Mouse (Mus musculus) limb, embryonic 12.5 days (tissue): ENCODE data around the gene Fgf2. TPM values are rescaled to one million over a fixed set of nuclear protein-coding genes. Genes with fewer than 3 reads are reported as not detected.

Experiments
- ATAC-seq: fragments of 200-750 bp; cut with Nextera tagmentation; 2 replicates; pipeline ENCODE4 v1.8.0; 2017; ENCODE audit warnings: low read depth, moderate TSS enrichment; ENCODE audit not compliant: insufficient number of reproducible peaks, insufficient read depth, low FRiP score, low TSS enrichment
- H3K27ac ChIP-seq: fragments of 300-500 bp; sonication (generic); 2 replicates; pipeline ENCODE4 v1.5.1; 2016; ENCODE audit warnings: mild to moderate bottlenecking, moderate library complexity
- H3K27me3 ChIP-seq: fragments of 300-500 bp; sonication (generic); 2 replicates; pipeline ENCODE4 v1.6.1; 2016; ENCODE audit warnings: mild to moderate bottlenecking, moderate library complexity
- H3K36me3 ChIP-seq: fragments of 300-500 bp; sonication (generic); 2 replicates; pipeline ENCODE4 v1.6.1; 2016; ENCODE audit warnings: mild to moderate bottlenecking, moderate library complexity
- H3K4me1 ChIP-seq: fragments of 300-500 bp; sonication (generic); replicated peaks from 2 replicates; pipeline ENCODE4 v1.6.1; 2016
- H3K4me2 ChIP-seq: fragments of 300-500 bp; sonication (generic); 2 replicates; pipeline ENCODE4 v1.6.1; 2016; ENCODE audit warnings: mild to moderate bottlenecking, moderate library complexity
- H3K4me3 ChIP-seq: fragments of 300-500 bp; sonication (generic); replicated peaks from 2 replicates; pipeline ENCODE4 v1.5.1; 2016; ENCODE audit warnings: mild to moderate bottlenecking
- H3K9ac ChIP-seq: fragments of 300-500 bp; sonication (generic); replicated peaks from 2 replicates; pipeline ENCODE4 v1.6.1; 2016; ENCODE audit warnings: mild to moderate bottlenecking, moderate library complexity
- H3K9me3 ChIP-seq: fragments of 300-500 bp; sonication (generic); 2 replicates; pipeline ENCODE4 v1.6.1; 2016; ENCODE audit warnings: mild to moderate bottlenecking, moderate library complexity
- WGBS: fragments of 180-500 bp; shearing (Covaris S2); methylation state at CpG from one replicate; pipeline ENCODE4 v1.1.7; 2016; 5-methylcytosine and 5-hydroxymethylcytosine counted together
- polyA plus RNA-seq: library from polyadenylated mRNA; unstranded; fragments of >200 nt; fragmentation: Nextera tagmentation; extraction: Ambion mirVana; gene quantifications from 2 replicates; pipeline ENCODE4 v1.2.1, GENCODE M21; 2016

Fgf2 gene
- 1.9 and 3.0 TPM in 2 replicates for polyA plus RNA-seq

DNA sequence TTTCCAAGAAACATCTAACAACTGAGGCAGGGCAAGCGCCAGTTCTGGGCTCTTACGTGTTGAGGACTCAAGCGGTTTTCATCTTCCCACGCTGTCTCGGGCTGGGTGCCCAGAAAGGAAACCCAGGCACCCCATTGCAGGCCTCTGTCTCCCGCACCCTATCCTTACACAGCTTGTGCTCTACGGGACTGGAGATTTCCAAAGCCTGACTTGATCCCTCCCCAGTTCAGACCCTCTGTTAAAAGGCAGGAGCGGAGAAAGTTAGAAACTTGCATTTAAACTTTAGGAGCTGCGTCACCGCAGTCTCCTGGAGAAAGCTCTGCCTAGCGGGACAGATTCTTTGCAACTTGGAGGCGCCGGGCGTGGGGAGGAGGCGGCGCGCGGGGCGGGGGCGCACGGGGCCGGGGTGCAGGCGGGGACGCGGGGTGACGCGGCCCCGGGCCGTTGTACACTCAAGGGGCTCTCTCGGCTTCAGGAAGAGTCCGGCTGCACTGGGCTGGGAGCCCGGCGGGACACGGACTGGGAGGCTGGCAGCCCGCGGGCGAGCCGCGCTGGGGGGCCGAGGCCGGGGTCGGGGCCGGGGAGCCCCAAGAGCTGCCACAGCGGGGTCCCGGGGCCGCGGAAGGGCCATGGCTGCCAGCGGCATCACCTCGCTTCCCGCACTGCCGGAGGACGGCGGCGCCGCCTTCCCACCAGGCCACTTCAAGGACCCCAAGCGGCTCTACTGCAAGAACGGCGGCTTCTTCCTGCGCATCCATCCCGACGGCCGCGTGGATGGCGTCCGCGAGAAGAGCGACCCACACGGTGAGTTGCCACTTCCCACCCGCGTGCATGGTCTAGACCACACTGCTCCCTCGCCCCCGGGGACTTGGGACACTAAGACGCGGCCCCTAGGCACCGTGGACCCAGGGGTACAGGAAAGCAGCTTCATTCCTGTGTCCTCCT, at the start of gene Fgf2:
Gene Fgf2, plus strand, starts transcription at position 126 of the 945 bp plus-strand sequence.
- Histone ChIP-seq H3K4me3 (peak within 1 kb of the TSS; percentile 83), H3K4me1 (peaks cover 17% of the 10 kb centered on the region), H3K4me2 (peak within 1 kb of the TSS; percentile 97), H3K27me3 (peaks cover 34% of the 10 kb centered on the region), H3K9ac (peak within 1 kb of the TSS; percentile 86), H3K9me3 (no peaks in the 10 kb centered on the region), H3K27ac (no peak within 1 kb of the TSS), H3K36me3 (no peaks in the 10 kb centered on the region)
- ATAC-seq: peak; percentile 64; the same call in 1 of the 2 replicates
- WGBS: under 1% methylated on average over 74 of the region's 75 CpGs

GRCm38 (mm10) chr3:37299470-37299869, 48.7 kb upstream of the Fgf2 start:
- no peaks in the 10 kb centered on the region for H3K9me3 ChIP-seq
- no peak overlapping the region for H3K9ac ChIP-seq
- H3K4me1 ChIP-seq: no peaks in the 10 kb centered on the region
- 80% methylated on average over 3 of the region's 3 CpGs for WGBS
- no peak overlapping the region for H3K27ac ChIP-seq
- ATAC-seq: no peak
- H3K4me2 ChIP-seq: no peak overlapping the region
- H3K4me3 ChIP-seq: no peak overlapping the region
- no peaks in the 10 kb centered on the region for H3K36me3 ChIP-seq
- H3K27me3 ChIP-seq: no peaks in the 10 kb centered on the region

GRCm38 (mm10) chr3:37302685-37303084, 45.5 kb upstream of the Fgf2 start:
- Histone ChIP-seq H3K4me1 (no peaks in the 10 kb centered on the region), H3K4me2 (no peak overlapping the region), H3K9me3 (peaks cover 6% of the 10 kb centered on the region; the same call in 1 of the 2 replicates), H3K27me3 (no peaks in the 10 kb centered on the region), H3K9ac (no peak overlapping the region), H3K36me3 (no peaks in the 10 kb centered on the region), H3K27ac (no peak overlapping the region), H3K4me3 (no peak overlapping the region)
- ATAC-seq: no peak
- WGBS: 43% methylated on average over 12 of the region's 12 CpGs

GRCm38 (mm10) chr3:37303392-37304139, 44.6 kb upstream of the Fgf2 start:
- Histone ChIP-seq H3K4me3 (no peak overlapping the region), H3K27me3 (no peaks in the 10 kb centered on the region), H3K9me3 (peaks cover 6% of the 10 kb centered on the region; the same call in 1 of the 2 replicates), H3K27ac (no peak overlapping the region), H3K9ac (no peak overlapping the region), H3K4me1 (no peaks in the 10 kb centered on the region), H3K4me2 (no peak overlapping the region), H3K36me3 (no peaks in the 10 kb centered on the region)
- WGBS: 79% methylated on average over 8 of the region's 8 CpGs
- no peak for ATAC-seq

- no peaks in the 10 kb centered on the region for H3K27me3 ChIP-seq
- peak overlapping the region; percentile 67 for H3K4me2 ChIP-seq
- H3K36me3 ChIP-seq: no peaks in the 10 kb centered on the region; the same call in 1 of the 2 replicates
- H3K9ac ChIP-seq: peak overlapping the region; percentile 86
- H3K4me1 ChIP-seq: peaks cover 8% of the 10 kb centered on the region; the same call in 1 of the 2 replicates
- no peak; the same call in 1 of the 2 replicates for ATAC-seq
- peak overlapping the region; percentile 80 for H3K4me3 ChIP-seq
- H3K27ac ChIP-seq: peak overlapping the region; percentile 85; the same call in 1 of the 2 replicates
- WGBS: 2% methylated on average over 10 of the region's 10 CpGs
- no peaks in the 10 kb centered on the region for H3K9me3 ChIP-seq
Observed at GRCm38 (mm10) chr3:37311897-37312369, 36.2 kb upstream of the Fgf2 start.

DNA sequence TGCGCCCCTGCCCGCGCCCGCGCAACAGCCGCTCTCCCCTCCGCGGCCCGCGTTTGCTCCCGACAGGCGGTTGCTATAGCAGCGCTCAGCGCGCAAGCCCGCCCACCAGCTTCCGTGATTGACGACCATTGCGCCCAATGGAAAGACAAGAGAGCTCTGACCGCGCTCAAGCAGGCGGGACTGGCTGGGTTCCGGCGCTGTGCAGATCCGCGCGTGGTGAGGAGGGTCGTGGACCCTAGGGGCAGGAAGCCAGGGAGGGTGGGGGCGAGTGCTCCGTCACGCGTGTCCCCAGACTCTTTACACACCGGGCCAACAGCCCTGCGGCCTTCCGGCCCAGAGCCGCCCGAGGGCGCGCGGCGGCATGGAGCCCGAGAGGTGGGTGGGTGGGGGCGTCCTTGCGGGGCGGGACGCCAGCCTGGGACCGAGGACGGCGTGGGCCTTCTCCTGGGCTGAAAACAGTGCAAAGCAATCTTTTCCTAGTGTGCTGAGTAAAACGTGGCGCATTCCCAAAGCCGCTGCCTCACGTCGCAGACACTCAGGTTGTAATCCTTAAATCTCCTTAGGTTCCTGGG, 35.7 kb upstream of the Fgf2 start, which contains the start of the genes Bbs12 and Cetn4:
Gene Bbs12, plus strand, starts transcription at position 185 of the 572 bp plus-strand sequence.
Gene Cetn4, minus strand, starts transcription at position 339 of the 572 bp plus-strand sequence.
- Histone ChIP-seq H3K27ac (peak within 1 kb of the TSS; percentile 85), H3K4me3 (peak within 1 kb of the TSS; percentile 80), H3K9me3 (no peaks in the 10 kb centered on the region), H3K9ac (peak within 1 kb of the TSS; percentile 86), H3K36me3 (no peaks in the 10 kb centered on the region; the same call in 1 of the 2 replicates), H3K4me1 (peaks cover 8% of the 10 kb centered on the region; the same call in 1 of the 2 replicates), H3K4me2 (peak within 1 kb of the TSS; percentile 67), H3K27me3 (no peaks in the 10 kb centered on the region)
- peak; percentile 100 for ATAC-seq
- under 1% methylated on average over 54 of the region's 54 CpGs for WGBS

GRCm38 (mm10) chr3:37313371-37313770, 34.8 kb upstream of the Fgf2 start:
- no peaks in the 10 kb centered on the region for H3K27me3 ChIP-seq
- no peak for ATAC-seq
- WGBS: 58% methylated on average over 1 of the region's 1 CpGs
- peak overlapping the region; percentile 67 for H3K4me2 ChIP-seq
- no peak overlapping the region; the same call in 1 of the 2 replicates for H3K9ac ChIP-seq
- no peak overlapping the region for H3K27ac ChIP-seq
- H3K4me3 ChIP-seq: peak overlapping the region; percentile 80
- H3K9me3 ChIP-seq: no peaks in the 10 kb centered on the region
- peaks cover 8% of the 10 kb centered on the region; the same call in 1 of the 2 replicates for H3K4me1 ChIP-seq
- H3K36me3 ChIP-seq: no peaks in the 10 kb centered on the region; the same call in 1 of the 2 replicates

DNA sequence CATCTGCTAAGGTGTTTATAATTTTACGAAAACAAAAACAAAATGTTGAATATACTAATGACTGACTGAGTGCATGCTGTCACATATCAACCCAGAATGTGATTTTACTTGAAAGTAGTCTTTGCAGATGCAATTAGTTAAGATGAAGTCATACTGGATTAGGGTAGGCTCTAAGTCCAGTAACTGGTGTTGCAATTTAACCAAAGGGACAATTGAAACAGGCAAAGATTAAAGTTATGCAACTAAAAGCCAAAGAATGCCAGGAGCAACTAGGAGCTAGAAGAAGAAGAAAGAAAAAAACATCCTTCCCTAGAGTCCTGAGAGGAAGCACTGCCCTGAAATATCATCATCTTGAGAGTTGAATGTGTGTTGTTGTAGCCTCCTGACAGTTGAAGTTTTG, 31.9 kb upstream of the Fgf2 start:
- no peak overlapping the region for H3K27ac ChIP-seq
- H3K36me3 ChIP-seq: peaks cover 25% of the 10 kb centered on the region
- no peak overlapping the region for H3K4me3 ChIP-seq
- H3K9me3 ChIP-seq: no peaks in the 10 kb centered on the region
- H3K4me2 ChIP-seq: no peak overlapping the region
- no peaks in the 10 kb centered on the region for H3K27me3 ChIP-seq
- peaks cover 8% of the 10 kb centered on the region; the same call in 1 of the 2 replicates for H3K4me1 ChIP-seq
- ATAC-seq: no peak
- 90% methylated on average over 1 of the region's 1 CpGs for WGBS
- H3K9ac ChIP-seq: no peak overlapping the region

DNA sequence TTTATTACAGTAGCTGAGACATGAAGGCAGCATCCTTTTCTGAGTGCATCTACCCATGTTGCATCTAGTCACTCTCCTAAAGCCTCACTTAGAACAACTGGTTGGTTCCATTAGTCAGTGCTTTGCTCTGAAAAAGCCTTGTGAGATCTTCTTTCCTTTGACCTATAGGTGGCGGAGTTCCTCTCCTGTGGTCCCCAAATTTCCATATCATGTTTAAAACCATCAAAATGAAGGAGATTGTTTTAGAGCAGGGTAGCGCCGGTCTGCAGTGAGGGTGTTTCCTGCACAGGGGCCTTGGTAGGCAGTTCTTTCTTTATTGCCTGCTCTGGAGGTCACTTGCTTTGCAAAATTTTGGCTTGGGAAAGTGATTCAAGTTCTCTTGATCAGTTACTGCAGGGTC, 23.8 kb upstream of the Fgf2 start:
- Histone ChIP-seq H3K27me3 (no peaks in the 10 kb centered on the region), H3K4me3 (no peak overlapping the region), H3K4me2 (no peak overlapping the region), H3K27ac (no peak overlapping the region), H3K9me3 (no peaks in the 10 kb centered on the region), H3K36me3 (peaks cover 20% of the 10 kb centered on the region), H3K4me1 (no peaks in the 10 kb centered on the region), H3K9ac (no peak overlapping the region)
- 35% methylated on average over 3 of the region's 3 CpGs for WGBS
- no peak for ATAC-seq

DNA sequence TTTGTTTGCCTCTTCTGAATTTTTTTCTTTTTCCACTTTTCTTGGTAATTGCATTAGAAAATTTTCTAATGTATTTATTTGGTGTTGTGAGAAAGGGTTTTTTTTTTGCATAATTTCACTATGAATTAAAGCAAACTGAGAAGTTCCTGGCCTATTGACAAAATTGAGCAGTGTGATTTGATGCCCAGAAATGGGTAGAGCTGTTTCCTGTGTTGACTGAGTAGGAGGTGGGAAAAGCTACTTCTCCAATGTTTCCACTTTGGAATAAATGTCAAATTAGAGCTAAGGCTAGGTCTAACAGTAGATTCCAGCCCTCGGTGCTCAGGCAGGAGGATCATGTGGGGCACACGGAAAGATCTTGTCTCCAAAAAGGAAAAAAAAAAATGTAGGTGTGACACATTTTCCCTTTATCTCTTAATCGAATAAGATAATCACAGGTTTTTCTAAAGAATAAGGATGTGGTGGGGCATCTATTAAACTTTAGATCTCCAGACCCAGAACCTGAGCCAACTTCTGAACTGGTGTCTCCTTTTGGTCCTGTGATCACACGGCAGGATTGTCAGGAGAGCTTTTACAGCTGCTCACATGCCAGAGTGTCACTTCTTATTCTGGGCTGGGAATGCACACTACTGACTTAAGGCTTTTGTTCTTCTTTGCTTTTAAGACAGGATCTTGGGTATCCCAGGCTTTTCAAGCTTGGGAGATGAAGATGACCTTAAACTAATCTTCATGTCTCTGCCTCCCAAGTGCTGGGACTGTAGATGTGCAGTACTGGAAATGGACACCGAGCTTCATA, 22.6 kb upstream of the Fgf2 start:
- Histone ChIP-seq H3K4me2 (no peak overlapping the region), H3K9me3 (no peaks in the 10 kb centered on the region), H3K27ac (no peak overlapping the region), H3K4me1 (no peaks in the 10 kb centered on the region), H3K36me3 (peaks cover 8% of the 10 kb centered on the region; the same call in 1 of the 2 replicates), H3K4me3 (no peak overlapping the region), H3K9ac (no peak overlapping the region), H3K27me3 (no peaks in the 10 kb centered on the region)
- ATAC-seq: no peak
- 84% methylated on average over 5 of the region's 5 CpGs for WGBS
